In the genomic region with DNA sequence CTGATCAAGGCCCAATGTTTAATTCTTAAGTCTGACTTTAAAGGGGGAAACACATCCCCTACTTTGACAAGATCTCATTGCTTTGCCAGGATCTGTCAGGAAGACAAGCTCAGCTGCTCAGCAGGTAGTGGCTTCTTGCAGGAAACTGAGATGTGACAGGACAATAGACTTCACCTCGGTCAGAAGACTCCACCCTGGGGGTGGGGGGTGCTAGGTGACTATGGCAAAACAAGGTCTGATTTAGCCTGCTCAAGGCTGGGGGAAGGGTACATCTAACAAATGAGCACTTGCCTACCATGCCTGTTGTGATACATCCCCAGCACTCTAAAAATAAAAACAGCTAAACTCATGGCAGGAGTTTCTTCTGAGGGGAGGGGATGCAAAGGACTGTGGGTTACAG, we compare ENCODE assay signal across 1 mouse cellular context.
TF ChIP-seq lines count a peak whose summit lies in the region.

No protein-coding gene starts in this region.

TF ChIP-seq in ES-E14, 5 proteins besides CTCF, POLR2A, EP300 and RAD21:
- no peak for TF ChIP-seq HCFC1 (IDR thresholded peaks at IDR 0.05; ENCODE audit: borderline replicate concordance, insufficient read depth, low read length)
- no peak for TF ChIP-seq MAFK (IDR thresholded peaks at IDR 0.05; ENCODE audit: insufficient read depth, low read depth, low read length)
- no peak for TF ChIP-seq ZC3H11A (IDR thresholded peaks at IDR 0.05; ENCODE audit: borderline replicate concordance, low read depth, low read length)
- TF ChIP-seq CHD2 (IDR thresholded peaks at IDR 0.05; ENCODE audit: low read depth, low read length): no peak
- TF ChIP-seq ZNF384 (IDR thresholded peaks at IDR 0.05; ENCODE audit: low read depth, low read length): no peak
